Mouse (Mus musculus) hindbrain, postnatal 0 days (tissue): ENCODE measurements at regions not wholly inside any gene's neighbourhood (a gene's known extent, or its start where the extent isn't known, plus 50 kb on each side); places are given as distances from the start of the nearest gene placed in this dataset.
A peak's percentile ranks its signal among the peaks of the same experiment; 100 is the strongest.

Experiments used
- ATAC-seq: fragments of 200-750 bp; cut with Nextera tagmentation; 2 replicates; pipeline ENCODE4 v1.8.0; 2017; ENCODE audit warnings: mild to moderate bottlenecking, moderate TSS enrichment, moderate library complexity
- DNase-seq: peaks from one replicate; pipeline ENCODE4 v3.0.0-alpha.2; 2015; ENCODE audit warnings: low spot score
- H3K27ac ChIP-seq: fragments of 300-500 bp; sonication (generic); 2 replicates; pipeline ENCODE4 v1.5.1; 2014; ENCODE audit warnings: mild to moderate bottlenecking
- H3K27me3 ChIP-seq: fragments of 300-500 bp; sonication (generic); 2 replicates; pipeline ENCODE4 v1.6.1; 2014; ENCODE audit warnings: low read length, mixed read lengths; ENCODE audit not compliant: insufficient read depth
- H3K36me3 ChIP-seq: fragments of 300-500 bp; sonication (generic); 2 replicates; pipeline ENCODE4 v1.6.1; 2014; ENCODE audit warnings: low read length, mixed read lengths; ENCODE audit not compliant: insufficient read depth
- H3K4me1 ChIP-seq: fragments of 300-500 bp; sonication (generic); 2 replicates; pipeline ENCODE4 v1.6.1; 2014; ENCODE audit warnings: antibody characterized with exemption, low read length, mixed read lengths; ENCODE audit not compliant: insufficient read depth
- H3K4me2 ChIP-seq: fragments of 300-500 bp; sonication (generic); 2 replicates; pipeline ENCODE4 v1.6.1; 2014; ENCODE audit warnings: low read depth, mild to moderate bottlenecking, low read length, moderate library complexity, mixed read lengths
- H3K4me3 ChIP-seq: fragments of 300-500 bp; sonication (generic); 2 replicates; pipeline ENCODE4 v1.5.1; 2014; ENCODE audit warnings: low read length
- H3K9ac ChIP-seq: fragments of 300-500 bp; sonication (generic); replicated peaks from 2 replicates; pipeline ENCODE4 v1.6.1; 2014; ENCODE audit warnings: mild to moderate bottlenecking, low read length, moderate library complexity, mixed read lengths
- H3K9me3 ChIP-seq: fragments of 300-500 bp; sonication (generic); 2 replicates; pipeline ENCODE4 v1.6.1; 2016; ENCODE audit warnings: low read length, mixed read lengths
- CTCF ChIP-seq: IDR thresholded peaks from 2 replicates; pipeline ENCODE4 v1.5.1; 2016; ENCODE audit warnings: antibody characterized with exemption, control low read depth, low read depth
- WGBS: fragments of 180-500 bp; shearing (Covaris S2); extraction: QIAGEN DNeasy Blood & Tissue Kit; methylation state at CpG from one replicate; pipeline ENCODE4 v1.1.7; 2014; 5-methylcytosine and 5-hydroxymethylcytosine counted together

GRCm38 (mm10) chr10:99678096-99678495, 81.4 kb downstream of the Csl start:
- no peak for TF ChIP-seq CTCF
- 65% methylated on average over 9 of the region's 9 CpGs for WGBS
- no peaks in the 10 kb centered on the region for H3K36me3 ChIP-seq
- DNase-seq (peak; percentile 40), ATAC-seq (no peak)
- no peaks in the 10 kb centered on the region for H3K4me1 ChIP-seq
- H3K9me3 ChIP-seq: no peaks in the 10 kb centered on the region
- no peak overlapping the region for H3K9ac ChIP-seq
- no peak overlapping the region for H3K4me3 ChIP-seq
- no peaks in the 10 kb centered on the region for H3K27me3 ChIP-seq
- H3K4me2 ChIP-seq: no peak overlapping the region
- H3K27ac ChIP-seq: no peak overlapping the region

GRCm38 (mm10) chr10:99679813-99680212, 79.6 kb downstream of the Csl start:
- DNase-seq (no peak), ATAC-seq (no peak)
- Histone ChIP-seq H3K27ac (no peak overlapping the region), H3K4me3 (no peak overlapping the region), H3K36me3 (no peaks in the 10 kb centered on the region), H3K9me3 (no peaks in the 10 kb centered on the region), H3K4me1 (no peaks in the 10 kb centered on the region), H3K4me2 (no peak overlapping the region), H3K27me3 (no peaks in the 10 kb centered on the region), H3K9ac (no peak overlapping the region)
- WGBS: 91% methylated on average over 6 of the region's 6 CpGs
- no peak for TF ChIP-seq CTCF

GRCm38 (mm10) chr10:99681932-99682331, 77.5 kb downstream of the Csl start:
- ATAC-seq: no peak
- 46% methylated on average over 4 of the region's 4 CpGs for WGBS
- no peak overlapping the region for H3K27ac ChIP-seq

DNA sequence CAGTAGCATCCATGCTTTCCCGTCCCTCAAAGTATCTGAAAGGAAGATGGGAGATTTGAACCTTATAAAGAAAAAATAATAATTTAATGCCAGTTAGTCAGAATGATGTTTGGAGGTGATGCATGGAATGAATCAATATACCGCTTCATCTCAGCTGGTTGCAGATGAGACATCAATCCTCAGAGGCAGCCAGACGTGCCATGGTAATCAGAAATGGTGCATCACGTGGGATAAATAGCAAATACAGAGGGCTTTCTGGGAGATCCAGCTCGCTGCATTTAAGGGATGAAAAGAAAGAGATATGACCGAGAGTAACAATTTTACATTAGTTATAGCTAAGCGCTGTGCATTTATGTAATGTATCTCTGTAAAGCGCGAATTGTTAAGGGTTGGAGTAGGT, 77.1 kb downstream of the Csl start:
- WGBS: 69% methylated on average over 9 of the region's 9 CpGs

More at GRCm38 (mm10) chr10:99681932-99682331, 77.5 kb downstream of the Csl start:
- no peaks in the 10 kb centered on the region for H3K36me3 ChIP-seq
- no peaks in the 10 kb centered on the region for H3K27me3 ChIP-seq
- H3K9me3 ChIP-seq: no peaks in the 10 kb centered on the region
- no peak overlapping the region for H3K4me2 ChIP-seq
- no peak for DNase-seq
- no peak overlapping the region for H3K9ac ChIP-seq
- no peak for TF ChIP-seq CTCF
- no peak overlapping the region for H3K4me3 ChIP-seq
- H3K4me1 ChIP-seq: no peaks in the 10 kb centered on the region

GRCm38 (mm10) chr10:99683310-99683709, 76.1 kb downstream of the Csl start:
- Histone ChIP-seq H3K27me3 (no peaks in the 10 kb centered on the region), H3K4me2 (no peak overlapping the region), H3K4me3 (no peak overlapping the region), H3K36me3 (no peaks in the 10 kb centered on the region), H3K27ac (no peak overlapping the region), H3K9me3 (no peaks in the 10 kb centered on the region), H3K4me1 (no peaks in the 10 kb centered on the region), H3K9ac (no peak overlapping the region)
- no peak for ATAC-seq
- DNase-seq: no peak
- no peak for TF ChIP-seq CTCF
- 15% methylated on average over 3 of the region's 3 CpGs for WGBS

More for the DNA sequence above, 77.1 kb downstream of the Csl start:
- Histone ChIP-seq H3K27ac (no peak overlapping the region), H3K9ac (no peak overlapping the region), H3K36me3 (no peaks in the 10 kb centered on the region), H3K4me3 (no peak overlapping the region), H3K4me2 (no peak overlapping the region), H3K27me3 (no peaks in the 10 kb centered on the region), H3K9me3 (no peaks in the 10 kb centered on the region), H3K4me1 (no peaks in the 10 kb centered on the region)
- no peak for DNase-seq
- no peak for ATAC-seq
- no peak for TF ChIP-seq CTCF

GRCm38 (mm10) chr10:99685911-99686310, 73.5 kb downstream of the Csl start:
- 34% methylated on average over 5 of the region's 5 CpGs for WGBS

DNA sequence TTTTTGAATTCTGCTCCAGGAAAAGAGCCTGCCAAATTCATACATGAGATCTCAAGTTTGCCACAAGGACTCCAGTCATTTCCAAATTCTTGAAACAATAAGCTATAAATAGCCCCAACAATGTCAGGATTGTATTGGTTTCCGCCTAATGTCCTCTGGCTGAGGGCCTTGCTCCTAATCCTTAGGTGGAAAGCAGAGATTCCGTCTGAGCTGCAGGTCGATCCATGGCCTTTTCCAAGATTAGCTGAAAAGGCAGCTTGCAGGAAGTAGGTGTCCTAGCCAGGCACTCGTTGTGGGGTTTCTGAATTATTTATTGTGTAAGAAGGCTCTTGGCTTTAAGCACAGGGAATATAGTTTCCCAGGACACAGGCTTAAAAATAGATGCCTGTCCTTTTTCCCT, 72.4 kb downstream of the Csl start:
- Histone ChIP-seq H3K9ac (no peak overlapping the region), H3K4me1 (no peaks in the 10 kb centered on the region), H3K4me3 (no peak overlapping the region), H3K9me3 (no peaks in the 10 kb centered on the region), H3K27ac (no peak overlapping the region), H3K4me2 (no peak overlapping the region), H3K36me3 (no peaks in the 10 kb centered on the region), H3K27me3 (no peaks in the 10 kb centered on the region)
- no peak for ATAC-seq
- 64% methylated on average over 4 of the region's 4 CpGs for WGBS
- TF ChIP-seq CTCF: no peak
- DNase-seq: no peak

More at GRCm38 (mm10) chr10:99685911-99686310, 73.5 kb downstream of the Csl start:
- H3K9ac ChIP-seq: no peak overlapping the region
- ATAC-seq (no peak), DNase-seq (no peak)
- no peaks in the 10 kb centered on the region for H3K27me3 ChIP-seq
- H3K4me3 ChIP-seq: no peak overlapping the region
- H3K4me1 ChIP-seq: no peaks in the 10 kb centered on the region
- H3K36me3 ChIP-seq: no peaks in the 10 kb centered on the region
- H3K4me2 ChIP-seq: no peak overlapping the region
- H3K27ac ChIP-seq: no peak overlapping the region
- no peaks in the 10 kb centered on the region for H3K9me3 ChIP-seq
- TF ChIP-seq CTCF: no peak
